Mouse (Mus musculus) embryonic facial prominence, embryonic 11.5 days (tissue): ENCODE measurements around the gene Caskin2. TPM values are rescaled to one million over a fixed set of nuclear protein-coding genes. Genes with fewer than 3 reads are reported as not detected.
"Not testable (repeated sequence)": the region's sequence is repeated elsewhere in the genome, so short reads cannot be mapped to it uniquely, and the experiment has no call there.

ENCODE experiments used
- ATAC-seq: fragments of 200-750 bp; cut with Nextera tagmentation; replicated peaks from 2 replicates; pipeline ENCODE4 v1.8.0; 2017; ENCODE audit warnings: low read depth; ENCODE audit not compliant: insufficient number of reproducible peaks, low FRiP score, low TSS enrichment
- DNase-seq: peaks from one replicate; pipeline ENCODE4 v3.0.0-alpha.2; 2015; ENCODE audit warnings: low spot score
- H3K27ac ChIP-seq: fragments of 300-500 bp; sonication (generic); replicated peaks from 2 replicates; pipeline ENCODE4 v1.5.1; 2014; ENCODE audit warnings: mild to moderate bottlenecking, low read depth, low read length, control low read depth
- H3K27me3 ChIP-seq: fragments of 300-500 bp; sonication (generic); 2 replicates; pipeline ENCODE4 v1.6.1; 2014; ENCODE audit warnings: mild to moderate bottlenecking, low read length, moderate library complexity, mixed read lengths; ENCODE audit not compliant: control insufficient read depth, insufficient read depth
- H3K36me3 ChIP-seq: fragments of 300-500 bp; sonication (generic); replicated peaks from 2 replicates; pipeline ENCODE4 v1.6.1; 2014; ENCODE audit warnings: low read depth, mild to moderate bottlenecking, low read length, moderate library complexity, mixed read lengths; ENCODE audit not compliant: control insufficient read depth, insufficient read depth
- H3K4me1 ChIP-seq: fragments of 300-500 bp; sonication (generic); 2 replicates; pipeline ENCODE4 v1.6.1; 2014; ENCODE audit warnings: low read length, mixed read lengths; ENCODE audit not compliant: control insufficient read depth, insufficient read depth
- H3K4me2 ChIP-seq: fragments of 300-500 bp; sonication (generic); 2 replicates; pipeline ENCODE4 v1.6.1; 2014; ENCODE audit warnings: low read depth, mild to moderate bottlenecking, control low read depth, low read length, moderate library complexity
- H3K4me3 ChIP-seq: fragments of 300-500 bp; sonication (generic); 2 replicates; pipeline ENCODE4 v1.5.1; 2014; ENCODE audit warnings: low read depth, low read length, control low read depth
- H3K9ac ChIP-seq: fragments of 300-500 bp; sonication (generic); replicated peaks from 2 replicates; pipeline ENCODE4 v1.6.1; 2014; ENCODE audit warnings: mild to moderate bottlenecking, control low read depth, low read length
- H3K9me3 ChIP-seq: fragments of 300-500 bp; sonication (generic); replicated peaks from 2 replicates; pipeline ENCODE4 v1.6.1; 2016; ENCODE audit warnings: mild to moderate bottlenecking, low read length, inconsistent platforms, mixed read lengths; ENCODE audit not compliant: control insufficient read depth
- WGBS: fragments of 180-500 bp; shearing (Covaris S2); extraction: QIAGEN DNeasy Blood & Tissue Kit; methylation state at CpG from one replicate; pipeline ENCODE4 v1.1.7; 2014; 5-methylcytosine and 5-hydroxymethylcytosine counted together
- polyA plus RNA-seq: library from polyadenylated mRNA; unstranded; fragments of >200 nt; fragmentation: Nextera tagmentation; extraction: Ambion mirVana; gene quantifications from 2 replicates; pipeline ENCODE4 v1.2.1, GENCODE M21; 2014

Caskin2 gene
- 11.9 TPM in 2 replicates for polyA plus RNA-seq

GRCm38 (mm10) chr11:115813507-115814296 is at the start of gene Caskin2:
Gene Caskin2, minus strand, starts transcription at chr11:115813639.
- no peaks in the 10 kb centered on the region; the same call in 1 of the 2 replicates for H3K36me3 ChIP-seq
- ATAC-seq: peak; percentile 88

GRCm38 (mm10) chr11:115859143-115859945 is 45.9 kb upstream of the Caskin2 start:
- Histone ChIP-seq H3K9ac (no peak overlapping the region; the same call in 1 of the 2 replicates), H3K36me3 (no peaks in the 10 kb centered on the region), H3K4me3 (peak overlapping the region; percentile 30), H3K9me3 (no peaks in the 10 kb centered on the region), H3K27ac (no peak overlapping the region), H3K4me1 (no peaks in the 10 kb centered on the region), H3K27me3 (peaks cover 27% of the 10 kb centered on the region), H3K4me2 (peak overlapping the region; percentile 54)
- ATAC-seq (peak; percentile 84; the same call in 1 of the 2 replicates), DNase-seq (peak; percentile 90)
- 3% methylated on average over 67 of the region's 75 CpGs for WGBS

More at GRCm38 (mm10) chr11:115813507-115814296, at the start of gene Caskin2:
- H3K27ac ChIP-seq: peak within 1 kb of the TSS; percentile 64
- H3K4me1 ChIP-seq: peaks cover 7% of the 10 kb centered on the region
- H3K9ac ChIP-seq: peak within 1 kb of the TSS; percentile 89
- H3K4me2 ChIP-seq: peak within 1 kb of the TSS; percentile 93
- peak within 1 kb of the TSS; percentile 96 for H3K4me3 ChIP-seq
- peak; percentile 98 for DNase-seq
- under 1% methylated on average over 43 of the region's 44 CpGs for WGBS
- H3K9me3 ChIP-seq: no peaks in the 10 kb centered on the region
- no peaks in the 10 kb centered on the region for H3K27me3 ChIP-seq

GRCm38 (mm10) chr11:115858354-115858753 is 44.9 kb upstream of the Caskin2 start, which contains the start of gene Myo15b:
Gene Myo15b, plus strand, starts transcription at chr11:115858406.
- WGBS: 9% methylated on average over 27 of the region's 27 CpGs
- Histone ChIP-seq H3K27ac (no peak within 1 kb of the TSS), H3K9ac (no peak within 1 kb of the TSS; the same call in 1 of the 2 replicates), H3K9me3 (no peaks in the 10 kb centered on the region), H3K4me3 (peak within 1 kb of the TSS; percentile 30), H3K4me1 (no peaks in the 10 kb centered on the region), H3K27me3 (peaks cover 27% of the 10 kb centered on the region), H3K4me2 (peak within 1 kb of the TSS; percentile 54), H3K36me3 (no peaks in the 10 kb centered on the region)
- DNase-seq (no peak), ATAC-seq (no peak)

GRCm38 (mm10) chr11:115857936-115858335 is 44.5 kb upstream of the Caskin2 start:
- H3K36me3 ChIP-seq: no peaks in the 10 kb centered on the region
- H3K4me1 ChIP-seq: no peaks in the 10 kb centered on the region
- no peak overlapping the region for H3K9ac ChIP-seq
- H3K9me3 ChIP-seq: no peaks in the 10 kb centered on the region
- WGBS: 58% methylated on average over 13 of the region's 13 CpGs
- no peak for DNase-seq
- H3K4me3 ChIP-seq: no peak overlapping the region
- H3K27ac ChIP-seq: no peak overlapping the region
- ATAC-seq: no peak
- H3K4me2 ChIP-seq: no peak overlapping the region
- H3K27me3 ChIP-seq: peaks cover 27% of the 10 kb centered on the region

GRCm38 (mm10) chr11:115857146-115857545 is 43.7 kb upstream of the Caskin2 start:
- H3K9me3 ChIP-seq, H3K36me3 ChIP-seq, H3K9ac ChIP-seq, DNase-seq, H3K4me2 ChIP-seq, ATAC-seq, H3K27ac ChIP-seq, H3K4me3 ChIP-seq, H3K4me1 ChIP-seq: not testable (repeated sequence)
- H3K27me3 ChIP-seq: peaks cover 27% of the 10 kb centered on the region
- 88% methylated on average over 4 of the region's 4 CpGs for WGBS

GRCm38 (mm10) chr11:115854674-115855073 is 41.2 kb upstream of the Caskin2 start:
- DNase-seq (no peak), ATAC-seq (no peak)
- Histone ChIP-seq H3K4me2 (no peak overlapping the region), H3K9me3 (no peaks in the 10 kb centered on the region), H3K4me1 (no peaks in the 10 kb centered on the region), H3K36me3 (no peaks in the 10 kb centered on the region), H3K4me3 (no peak overlapping the region), H3K27me3 (peaks cover 22% of the 10 kb centered on the region), H3K27ac (no peak overlapping the region), H3K9ac (no peak overlapping the region)
- whole genome bisulfite sequencing: 83% methylated on average over 6 of the region's 6 CpGs

GRCm38 (mm10) chr11:115845819-115846218 is 32.4 kb upstream of the Caskin2 start:
- no peaks in the 10 kb centered on the region for H3K27me3 ChIP-seq
- no peak overlapping the region for H3K27ac ChIP-seq
- ATAC-seq (no peak), DNase-seq (no peak)
- 91% methylated on average over 2 of the region's 2 CpGs for WGBS
- H3K4me3 ChIP-seq: no peak overlapping the region
- no peaks in the 10 kb centered on the region for H3K9me3 ChIP-seq
- H3K36me3 ChIP-seq: no peaks in the 10 kb centered on the region
- H3K4me1 ChIP-seq: peaks cover 5% of the 10 kb centered on the region
- no peak overlapping the region for H3K4me2 ChIP-seq
- no peak overlapping the region for H3K9ac ChIP-seq
